Mouse (Mus musculus): ENCODE results near the gene Ccdc24.

Gene Ccdc24

GRCm38 (mm10) chr4:117872471-117872886 is at the start of gene Ccdc24:
Gene Ccdc24 (minus strand): TSS chr4:117872557.
- DNase-seq (ENCODE audit: low read depth, low spot score), result peak; percentile 40

DNA sequence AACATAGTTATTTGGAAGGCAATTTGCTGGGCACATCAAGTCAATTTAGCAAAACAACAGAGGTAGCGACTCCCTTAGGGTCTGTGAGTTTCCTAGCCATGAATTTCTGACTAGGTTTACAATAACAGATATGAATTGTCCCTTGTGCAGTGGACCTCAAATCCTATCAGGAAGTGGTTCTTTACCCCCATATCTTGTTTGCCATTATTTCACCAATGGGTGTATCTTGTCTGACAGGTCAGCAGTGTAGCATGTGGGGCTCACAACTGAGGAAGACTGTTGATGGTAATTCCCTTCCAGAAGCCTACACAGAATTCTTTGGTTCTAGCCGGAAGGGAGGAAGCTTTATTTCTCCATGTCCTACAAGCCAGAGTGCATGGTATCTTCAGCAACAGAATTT is 49.0 kb upstream of the Ccdc24 start:
- DNase-seq (ENCODE audit: low read depth, low spot score), result no peak

GRCm38 (mm10) chr4:117918762-117919161 is 46.4 kb upstream of the Ccdc24 start:
- no peak for DNase-seq (ENCODE audit: low read depth, low spot score)

GRCm38 (mm10) chr4:117918261-117918660 is 45.9 kb upstream of the Ccdc24 start:
- no peak for DNase-seq (ENCODE audit: low read depth, low spot score)

GRCm38 (mm10) chr4:117917847-117918246 is 45.5 kb upstream of the Ccdc24 start:
- no peak for DNase-seq (ENCODE audit: low read depth, low spot score)

DNA sequence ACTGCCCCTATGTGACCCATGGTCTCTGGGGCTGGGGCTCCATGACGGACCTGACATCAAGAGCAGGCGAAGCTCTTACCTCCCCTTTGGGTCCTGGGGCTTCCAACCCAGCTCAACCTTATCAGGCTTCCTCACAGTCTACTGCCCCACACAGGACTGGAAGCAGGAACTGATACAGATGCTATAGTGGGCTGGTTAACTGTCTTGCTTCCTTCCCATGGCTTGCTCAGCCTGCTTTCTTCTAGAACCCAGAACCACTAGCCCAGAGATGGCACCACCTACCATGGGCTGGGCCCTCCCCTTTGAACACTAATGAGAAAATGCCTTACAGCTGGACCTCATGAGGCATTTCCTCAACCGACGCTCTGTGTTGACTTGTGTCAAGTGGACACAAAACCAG is 45.0 kb upstream of the Ccdc24 start:
- DNase-seq (ENCODE audit: low read depth, low spot score), result no peak

DNA sequence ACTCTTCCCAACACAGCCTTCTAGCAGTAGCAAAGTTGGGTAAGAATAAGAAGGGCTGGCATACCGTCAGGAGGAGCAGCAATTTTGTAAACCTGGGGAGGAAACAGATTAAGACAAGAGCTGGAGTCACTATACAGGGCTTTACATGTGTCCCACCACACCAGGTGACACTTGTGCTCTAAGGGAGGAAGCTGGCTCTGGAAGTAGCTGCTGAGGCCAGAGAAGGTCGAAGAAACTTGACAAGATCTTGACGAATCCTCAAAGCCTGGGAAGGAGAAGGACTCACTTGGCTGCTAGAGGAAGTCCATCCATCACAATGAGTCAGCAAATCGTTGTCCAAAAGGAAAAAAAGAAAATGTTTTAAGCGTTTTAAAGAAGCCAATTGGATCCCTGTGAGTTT is 44.0 kb upstream of the Ccdc24 start:
- DNase-seq (ENCODE audit: low read depth, low spot score), result no peak

- DNase-seq (ENCODE audit: low read depth, low spot score), result no peak
Measured at GRCm38 (mm10) chr4:117915489-117916105, 43.2 kb upstream of the Ccdc24 start.

GRCm38 (mm10) chr4:117914591-117915442 is 42.5 kb upstream of the Ccdc24 start, which contains the start of gene Ipo13:
Gene Ipo13 (minus strand): TSS chr4:117914999.
- peak; percentile 93 for DNase-seq (ENCODE audit: low read depth, low spot score)

DNA sequence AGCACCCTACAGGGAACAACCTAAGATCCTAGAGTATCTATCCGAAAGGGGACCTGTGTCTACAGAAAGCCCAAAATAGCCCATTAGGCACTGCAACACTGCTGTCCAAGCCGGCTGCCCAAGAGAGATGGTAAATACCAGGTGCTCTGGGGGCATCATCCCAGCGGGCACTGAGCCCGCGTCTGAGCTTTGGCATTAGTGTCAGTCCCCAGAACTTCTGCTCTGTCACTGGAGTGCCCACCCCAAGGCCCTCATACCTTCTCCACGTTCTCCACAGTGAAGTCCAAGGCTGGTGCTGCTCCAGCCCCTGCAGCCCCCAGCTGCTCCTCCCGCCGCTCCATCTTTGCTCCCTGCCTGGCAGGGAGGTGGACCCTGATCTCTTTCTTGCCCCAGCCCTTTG is 41.7 kb upstream of the Ccdc24 start:
- no peak for DNase-seq (ENCODE audit: low read depth, low spot score)

DNA sequence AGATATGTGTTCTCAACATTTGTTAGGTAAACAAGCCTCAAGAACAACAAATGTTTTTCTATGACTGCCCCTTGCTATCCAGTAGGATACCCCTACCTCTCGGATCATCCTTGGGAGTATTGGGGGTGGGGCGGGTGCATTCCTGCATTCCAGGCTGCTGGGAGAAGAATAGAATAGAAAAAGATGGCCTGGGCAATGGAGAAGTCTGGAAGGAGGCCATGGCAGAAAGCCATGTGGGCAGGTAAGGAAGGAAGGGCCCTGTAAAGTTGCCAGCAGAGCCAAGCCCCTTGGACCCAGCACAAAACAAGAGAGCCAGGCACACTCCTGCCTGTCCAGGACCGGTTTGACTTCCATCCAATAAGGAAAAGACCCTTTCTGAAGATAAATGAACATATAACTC is 41.1 kb upstream of the Ccdc24 start:
- no peak for DNase-seq (ENCODE audit: low read depth, low spot score)

DNA sequence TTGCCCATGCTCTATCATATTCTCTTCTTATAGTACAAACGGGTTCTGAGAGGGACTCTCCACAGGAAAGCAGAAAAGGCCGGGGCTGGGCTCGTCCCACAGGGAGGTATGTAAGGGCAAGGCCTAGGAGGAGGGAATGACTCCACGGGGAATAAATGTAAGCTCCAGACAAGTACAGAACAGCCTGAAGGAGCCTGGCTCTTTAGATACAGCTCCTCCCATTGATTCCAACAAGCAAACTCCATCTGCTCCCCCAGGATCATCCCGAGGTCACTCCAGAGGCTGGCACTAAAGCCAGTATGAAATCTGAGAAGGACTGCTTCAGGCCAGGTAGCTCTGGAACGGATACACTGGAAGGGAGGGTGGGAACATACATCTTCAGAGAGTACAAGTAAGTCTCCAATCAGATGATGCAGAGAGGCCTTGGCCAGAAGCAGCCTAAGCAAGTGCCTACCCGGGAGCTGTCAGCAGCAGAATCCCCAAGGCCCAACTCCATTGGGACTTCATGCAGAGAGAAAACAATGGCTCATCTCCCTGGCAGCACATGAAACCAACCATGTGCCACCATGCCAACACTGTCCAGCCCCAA is 40.4 kb upstream of the Ccdc24 start:
- no peak for DNase-seq (ENCODE audit: low read depth, low spot score)

GRCm38 (mm10) chr4:117912131-117912561 is 39.8 kb upstream of the Ccdc24 start:
- DNase-seq (ENCODE audit: low read depth, low spot score), result no peak

GRCm38 (mm10) chr4:117908834-117909453 is 36.6 kb upstream of the Ccdc24 start:
- DNase-seq (ENCODE audit: low read depth, low spot score), result no peak

GRCm38 (mm10) chr4:117906196-117906595 is 33.8 kb upstream of the Ccdc24 start:
- no peak for DNase-seq (ENCODE audit: low read depth, low spot score)

GRCm38 (mm10) chr4:117904761-117905160 is 32.4 kb upstream of the Ccdc24 start:
- no peak for DNase-seq (ENCODE audit: low read depth, low spot score)

- no peak for DNase-seq (ENCODE audit: low read depth, low spot score)
Measured at GRCm38 (mm10) chr4:117904094-117904493, 31.7 kb upstream of the Ccdc24 start.

GRCm38 (mm10) chr4:117898111-117898510 is 25.8 kb upstream of the Ccdc24 start:
- DNase-seq (ENCODE audit: low read depth, low spot score), result no peak

DNA sequence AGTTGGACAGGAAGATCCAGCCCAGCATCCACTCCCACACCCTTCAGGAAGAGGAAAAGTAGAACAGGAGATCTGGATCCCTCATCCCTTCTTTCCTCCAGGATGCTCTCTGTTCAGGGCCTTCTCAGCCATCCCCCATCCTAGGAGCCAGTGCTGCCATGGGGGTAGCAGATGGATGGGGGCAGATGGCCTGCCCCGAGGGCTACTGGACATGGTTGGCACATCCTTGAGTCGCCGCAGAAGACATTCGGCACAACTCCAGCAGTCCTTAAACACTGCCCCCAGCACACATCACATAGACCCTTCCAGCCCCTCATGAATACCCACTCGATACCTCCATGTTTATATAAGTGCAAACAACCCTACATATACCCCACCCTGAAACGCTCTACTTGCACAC is 23.7 kb upstream of the Ccdc24 start:
- no peak for DNase-seq (ENCODE audit: low read depth, low spot score)

DNA sequence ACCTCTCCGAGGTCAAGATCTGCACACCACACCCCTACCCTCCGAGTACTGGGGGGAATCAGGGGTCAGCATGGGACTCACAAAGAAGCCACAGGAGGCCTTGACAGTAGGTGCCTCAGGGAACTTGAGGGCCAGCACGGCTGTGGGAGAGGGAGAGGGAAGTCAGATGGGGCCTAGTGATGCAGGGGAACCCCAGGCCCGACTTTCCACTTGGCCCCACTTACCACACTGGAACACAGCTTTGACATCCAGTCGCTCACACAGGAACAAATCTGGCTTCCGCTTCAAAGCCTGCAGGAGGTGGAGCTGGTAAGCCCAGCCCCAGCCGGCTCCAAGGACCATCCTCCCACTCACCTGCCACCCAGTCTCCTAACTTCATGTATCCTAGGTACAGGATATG is 23.0 kb upstream of the Ccdc24 start:
- no peak for DNase-seq (ENCODE audit: low read depth, low spot score)

- no peak for DNase-seq (ENCODE audit: low read depth, low spot score)
Measured at GRCm38 (mm10) chr4:117894601-117895000, 22.2 kb upstream of the Ccdc24 start.

DNA sequence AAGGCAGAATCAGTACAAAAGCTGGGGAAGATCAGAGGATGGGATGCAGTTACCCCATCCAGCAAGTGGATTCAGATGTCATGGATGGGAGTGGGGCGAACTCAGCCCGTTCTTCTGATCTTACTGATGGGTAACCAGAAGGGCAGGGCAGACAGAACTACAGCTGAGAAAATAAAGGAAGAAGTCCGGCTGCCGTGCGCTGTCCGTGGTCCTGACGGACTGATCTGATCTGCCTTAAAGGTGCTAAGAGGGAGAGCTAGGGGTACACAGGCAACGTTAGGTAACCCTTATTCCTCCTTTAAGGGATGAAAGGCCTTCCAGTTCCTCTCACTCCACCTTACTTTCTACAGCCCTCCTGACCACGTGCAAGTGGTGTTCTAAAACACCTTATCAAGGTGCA is 21.0 kb upstream of the Ccdc24 start:
- peak; percentile 51 for DNase-seq (ENCODE audit: low read depth, low spot score)

All from ES-CJ7 (cell line).